Mouse (Mus musculus) mouse embryonic stem cell (cell line): Measurements from ENCODE around the gene B020004J07Rik.
"Not testable (repeated sequence)": the region's sequence is repeated elsewhere in the genome, so short reads cannot be mapped to it uniquely, and the experiment has no call there.

Source experiments
- in situ Hi-C, 2 experiments: fragments of 300-500 bp; cut with MboI; formaldehyde crosslinking; loops; 1 replicate in 1 of 2; 3 replicates in 1 of 2; pipeline ENCODE4 v1.14.3; 2019 to 2020; ENCODE audit warnings: low sequenced_read_pairs in 2 of 2, low pct_unique_long_range_greater_than_20kb in 1 of 2, mixed read lengths in 1 of 2; ENCODE audit not compliant: unreplicated experiment in 1 of 2

Gene B020004J07Rik

GRCm38 (mm10) chr4:101843923-101844322, at the start of gene B020004J07Rik:
TSS of gene B020004J07Rik (minus strand) at chr4:101844023.
- in situ Hi-C loops, result not testable (repeated sequence)

GRCm38 (mm10) chr4:101889377-101889776, 45.6 kb upstream of the B020004J07Rik start:
- in situ Hi-C loops, result loop anchor here in 1 of 2 experiments (25.0 kb wide), 1 partner anchor 527 kb away; no protein-coding TSS in a partner anchor

GRCm38 (mm10) chr4:101883641-101884040, 39.8 kb upstream of the B020004J07Rik start:
- in situ Hi-C loops, result loop anchor here in 1 of 2 experiments (25.0 kb wide), 1 partner anchor 521 kb away; no protein-coding TSS in a partner anchor

- in situ Hi-C loops, result loop anchor here in 1 of 2 experiments (25.0 kb wide), 1 partner anchor 513 kb away; no protein-coding TSS in a partner anchor
These were observed 31.9 kb upstream of the B020004J07Rik start for GRCm38 (mm10) chr4:101875687-101876086.

- in situ Hi-C loops, result not testable (repeated sequence)
These were observed 28.2 kb upstream of the B020004J07Rik start for GRCm38 (mm10) chr4:101872031-101872430.

- in situ Hi-C loops, result loop anchor here in 1 of 2 experiments (5.0 kb wide), 1 partner anchor 135 kb away; no protein-coding TSS in a partner anchor
These were observed 18.5 kb upstream of the B020004J07Rik start for GRCm38 (mm10) chr4:101862289-101862688.

- in situ Hi-C loops, result loop anchor here in 1 of 2 experiments (5.0 kb wide), 1 partner anchor 136 kb away; no protein-coding TSS in a partner anchor
These were observed 17.1 kb upstream of the B020004J07Rik start for GRCm38 (mm10) chr4:101860873-101861272.

- in situ Hi-C loops, result loop anchor here in 1 of 2 experiments (10.0 kb wide), 1 partner anchor 144 kb away; no protein-coding TSS in a partner anchor
These were observed 7.1 kb upstream of the B020004J07Rik start for GRCm38 (mm10) chr4:101850908-101851307.
